Mouse (Mus musculus): ENCODE results near the gene Lmo4.

Gene Lmo4

DNA sequence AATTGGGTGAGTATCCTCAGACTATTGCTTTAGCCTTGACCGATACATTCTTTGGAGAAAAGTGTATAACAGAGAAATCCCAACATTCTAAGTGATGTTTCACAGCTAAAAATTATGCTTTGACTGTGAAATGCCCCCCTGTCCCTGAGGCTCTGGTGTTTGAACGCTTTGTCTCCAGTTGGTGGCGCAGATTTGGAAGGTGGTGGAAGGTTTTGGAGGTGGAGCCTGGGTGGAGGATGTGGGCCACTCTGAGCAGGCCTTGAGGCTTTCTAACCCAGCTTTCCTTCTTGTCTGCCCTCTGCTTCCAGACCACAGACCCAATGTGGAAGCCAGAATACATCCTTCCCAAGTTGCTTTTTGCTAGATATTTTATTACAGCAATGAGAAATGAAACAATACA is 57.8 kb downstream of the Lmo4 start:
- DNase-seq: no peak

- no peak for DNase-seq
Observed at GRCm38 (mm10) chr3:144144066-144144465, 61.0 kb downstream of the Lmo4 start.

- no peak for DNase-seq
Observed at GRCm38 (mm10) chr3:144142939-144143338, 62.1 kb downstream of the Lmo4 start.

DNA sequence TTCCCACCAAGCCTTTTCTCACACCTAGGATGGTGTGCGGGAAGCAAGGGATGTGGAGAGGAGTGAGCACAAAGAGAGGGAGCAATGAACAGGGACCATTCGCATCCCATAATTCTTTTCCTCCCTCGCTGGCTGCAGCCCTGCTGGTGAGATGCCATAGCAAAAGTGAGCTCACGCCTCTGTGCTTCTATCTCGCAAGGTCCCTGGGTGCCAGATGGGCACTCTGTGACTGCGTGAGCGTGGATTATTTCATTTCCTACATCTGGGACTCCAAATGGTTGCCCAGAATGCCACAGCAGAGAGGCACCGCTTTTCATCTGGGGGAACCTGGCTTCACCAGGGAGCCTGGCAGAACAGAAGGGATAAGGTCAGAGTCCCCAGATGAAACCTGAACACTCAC is 63.2 kb downstream of the Lmo4 start:
- no peak for DNase-seq

DNA sequence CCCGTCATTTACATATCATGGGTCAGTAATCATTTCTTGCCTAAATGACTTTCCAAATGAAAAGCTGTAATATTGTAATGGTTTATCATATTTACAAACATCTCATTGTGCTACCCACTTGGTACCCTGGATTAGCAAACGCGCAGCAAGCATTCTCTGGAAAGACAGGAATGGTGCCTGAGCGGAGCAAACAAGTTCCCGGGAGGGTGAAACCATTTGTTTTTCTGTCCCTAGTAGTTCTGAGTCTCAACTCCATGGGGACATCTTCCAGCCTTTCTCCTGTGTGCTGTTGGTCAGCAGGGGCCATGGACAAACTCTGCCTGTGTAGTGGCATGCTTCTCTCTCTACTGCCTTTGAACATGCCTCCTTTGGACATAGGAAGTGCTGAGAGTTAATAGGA is 64.2 kb downstream of the Lmo4 start:
- DNase-seq: no peak

- no peak for DNase-seq
Observed at GRCm38 (mm10) chr3:144138659-144139058, 66.4 kb downstream of the Lmo4 start.
